Mouse (Mus musculus) erythroblast, embryonic 14.5 days (primary cell): ENCODE measurements around the gene Tmem205.

Source experiments
- GATA1 ChIP-seq: IDR thresholded peaks from 2 replicates; pipeline ENCODE4 v1.6.1; 2012; ENCODE audit warnings: low read length, inconsistent platforms, mixed read lengths
- TAL1 ChIP-seq: IDR thresholded peaks from 3 replicates; pipeline ENCODE4 v1.6.1; 2012; ENCODE audit warnings: low read length, inconsistent platforms, mixed read lengths

- no peak for TF ChIP-seq GATA1
- no peak for TF ChIP-seq TAL1
Observed at GRCm38 (mm10) chr9:21943046-21943445, 15.7 kb upstream of the Tmem205 start.
